Mouse (Mus musculus): Measurements from ENCODE around the gene Gm49601. TPM values are rescaled to one million over a fixed set of nuclear protein-coding genes. Genes with fewer than 3 reads are reported as not detected.

Gm49601 gene
- polyA plus RNA-seq, 1 experiment from 2014 or later = 1.5 TPM

- Histone ChIP-seq H3K27me3 (ENCODE audit: control insufficient read depth, insufficient read depth, low read length) (peaks cover 28% of the 10 kb centered on the region), H3K27ac (replicated peaks) (no peak overlapping the region), H3K9ac (ENCODE audit: low read length) (no peak overlapping the region), H3K4me1 (replicated peaks; ENCODE audit: control insufficient read depth, insufficient read depth) (0 out of 2 replicates have a peak, but pooled peaks cover 2% of the 10 kb centered on the region), H3K9me3 (ENCODE audit: control insufficient read depth, low read length) (no peaks in the 10 kb centered on the region), H3K4me2 (replicated peaks; ENCODE audit: low read depth) (peak overlapping the region; percentile 83; the same call in 1 of the 2 replicates), H3K36me3 (ENCODE audit: control insufficient read depth, insufficient read depth, low read length) (no peaks in the 10 kb centered on the region; the same call in 1 of the 2 replicates), H3K4me3 (ENCODE audit: low read depth, low read length) (no peak overlapping the region)
- TF ChIP-seq CTCF (IDR thresholded peaks at IDR 0.05; ENCODE audit: low read depth) (no peak), EP300 (optimal IDR thresholded peaks at IDR 0.05) (no peak)
- no peak for ATAC-seq (ENCODE audit: low FRiP score, low TSS enrichment)
- no peak for DNase-seq (ENCODE audit: low spot score)
- WGBS = 52% methylated on average over 6 of the region's 6 CpGs
These were observed 6.0 kb downstream of the Gm49601 start for GRCm38 (mm10) chr16:18620201-18620600.

- H3K9me3 ChIP-seq (ENCODE audit: control insufficient read depth, low read length) = no peaks in the 10 kb centered on the region
- H3K4me2 ChIP-seq (replicated peaks; ENCODE audit: low read depth) = no peak overlapping the region
- 66% methylated on average over 4 of the region's 4 CpGs for WGBS
- H3K27ac ChIP-seq (replicated peaks) = no peak overlapping the region
- no peak overlapping the region for H3K4me3 ChIP-seq (ENCODE audit: low read depth, low read length)
- H3K4me1 ChIP-seq (replicated peaks; ENCODE audit: control insufficient read depth, insufficient read depth) = 0 out of 2 replicates have a peak, but pooled peaks cover 2% of the 10 kb centered on the region
- no peak for TF ChIP-seq CTCF (IDR thresholded peaks at IDR 0.05; ENCODE audit: low read depth)
- no peak overlapping the region for H3K9ac ChIP-seq (ENCODE audit: low read length)
- DNase-seq (ENCODE audit: low spot score) (no peak), ATAC-seq (ENCODE audit: low FRiP score, low TSS enrichment) (no peak)
- H3K27me3 ChIP-seq (ENCODE audit: control insufficient read depth, insufficient read depth, low read length) = peaks cover 24% of the 10 kb centered on the region
- no peaks in the 10 kb centered on the region; the same call in 1 of the 2 replicates for H3K36me3 ChIP-seq (ENCODE audit: control insufficient read depth, insufficient read depth, low read length)
These were observed 7.1 kb downstream of the Gm49601 start for GRCm38 (mm10) chr16:18619110-18619509.

- Histone ChIP-seq H3K4me3 (ENCODE audit: low read depth, low read length) (no peak overlapping the region), H3K27me3 (ENCODE audit: control insufficient read depth, insufficient read depth, low read length) (peaks cover 24% of the 10 kb centered on the region), H3K36me3 (ENCODE audit: control insufficient read depth, insufficient read depth, low read length) (no peaks in the 10 kb centered on the region), H3K9me3 (ENCODE audit: control insufficient read depth, low read length) (no peaks in the 10 kb centered on the region), H3K27ac (replicated peaks) (no peak overlapping the region), H3K9ac (ENCODE audit: low read length) (no peak overlapping the region), H3K4me1 (replicated peaks; ENCODE audit: control insufficient read depth, insufficient read depth) (0 out of 2 replicates have a peak, but pooled peaks cover 2% of the 10 kb centered on the region), H3K4me2 (replicated peaks; ENCODE audit: low read depth) (no peak overlapping the region)
- WGBS = 73% methylated on average over 2 of the region's 2 CpGs
- DNase-seq (ENCODE audit: low spot score) (no peak), ATAC-seq (ENCODE audit: low FRiP score, low TSS enrichment) (no peak)
- no peak for TF ChIP-seq EP300 (optimal IDR thresholded peaks at IDR 0.05)
- no peak for TF ChIP-seq CTCF (IDR thresholded peaks at IDR 0.05; ENCODE audit: low read depth)
These were observed 7.9 kb downstream of the Gm49601 start for GRCm38 (mm10) chr16:18618297-18618696.

GRCm38 (mm10) chr16:18617370-18618065, 8.7 kb downstream of the Gm49601 start:
- Histone ChIP-seq H3K9ac (ENCODE audit: low read length) (no peak overlapping the region), H3K27me3 (ENCODE audit: control insufficient read depth, insufficient read depth, low read length) (peaks cover 17% of the 10 kb centered on the region), H3K4me2 (replicated peaks; ENCODE audit: low read depth) (peak overlapping the region; percentile 34), H3K36me3 (ENCODE audit: control insufficient read depth, insufficient read depth, low read length) (no peaks in the 10 kb centered on the region), H3K4me1 (replicated peaks; ENCODE audit: control insufficient read depth, insufficient read depth) (0 out of 2 replicates have a peak, but pooled peaks cover 2% of the 10 kb centered on the region), H3K27ac (replicated peaks) (no peak overlapping the region), H3K9me3 (ENCODE audit: control insufficient read depth, low read length) (no peaks in the 10 kb centered on the region), H3K4me3 (ENCODE audit: low read depth, low read length) (no peak overlapping the region)
- peak; percentile 97 for TF ChIP-seq CTCF (IDR thresholded peaks at IDR 0.05; ENCODE audit: low read depth)
- TF ChIP-seq EP300 (optimal IDR thresholded peaks at IDR 0.05) = no peak
- WGBS = 3% methylated on average over 27 of the region's 27 CpGs
- DNase-seq (ENCODE audit: low spot score) = peak; percentile 89
- peak; percentile 68 for ATAC-seq (ENCODE audit: low FRiP score, low TSS enrichment)

- 80% methylated on average over 3 of the region's 3 CpGs for WGBS
- DNase-seq (ENCODE audit: low spot score) (no peak), ATAC-seq (ENCODE audit: low FRiP score, low TSS enrichment) (no peak)
- TF ChIP-seq EP300 (optimal IDR thresholded peaks at IDR 0.05) = no peak
- no peak for TF ChIP-seq CTCF (IDR thresholded peaks at IDR 0.05; ENCODE audit: low read depth)
- no peaks in the 10 kb centered on the region for H3K27me3 ChIP-seq (ENCODE audit: control insufficient read depth, insufficient read depth, low read length)
- no peak overlapping the region for H3K4me3 ChIP-seq (ENCODE audit: low read depth, low read length)
- no peaks in the 10 kb centered on the region for H3K36me3 ChIP-seq (ENCODE audit: control insufficient read depth, insufficient read depth, low read length)
- H3K4me2 ChIP-seq (replicated peaks; ENCODE audit: low read depth) = no peak overlapping the region
- H3K4me1 ChIP-seq (replicated peaks; ENCODE audit: control insufficient read depth, insufficient read depth) = no peaks in the 10 kb centered on the region
- H3K9ac ChIP-seq (ENCODE audit: low read length) = no peak overlapping the region
- no peak overlapping the region for H3K27ac ChIP-seq (replicated peaks)
- no peaks in the 10 kb centered on the region for H3K9me3 ChIP-seq (ENCODE audit: control insufficient read depth, low read length)
These were observed 12.9 kb downstream of the Gm49601 start for GRCm38 (mm10) chr16:18613301-18613700.

- ATAC-seq (ENCODE audit: low FRiP score, low TSS enrichment) (no peak), DNase-seq (ENCODE audit: low spot score) (no peak)
- Histone ChIP-seq H3K27me3 (ENCODE audit: control insufficient read depth, insufficient read depth, low read length) (no peaks in the 10 kb centered on the region), H3K9me3 (ENCODE audit: control insufficient read depth, low read length) (no peaks in the 10 kb centered on the region), H3K9ac (ENCODE audit: low read length) (0 out of 2 replicates have a peak overlapping the region, but pooled peaks have one; percentile 18), H3K4me1 (replicated peaks; ENCODE audit: control insufficient read depth, insufficient read depth) (no peaks in the 10 kb centered on the region), H3K27ac (replicated peaks) (no peak overlapping the region), H3K4me3 (ENCODE audit: low read depth, low read length) (no peak overlapping the region), H3K4me2 (replicated peaks; ENCODE audit: low read depth) (no peak overlapping the region), H3K36me3 (ENCODE audit: control insufficient read depth, insufficient read depth, low read length) (no peaks in the 10 kb centered on the region)
- 65% methylated on average over 12 of the region's 13 CpGs for WGBS
- TF ChIP-seq EP300 (optimal IDR thresholded peaks at IDR 0.05) (no peak), CTCF (IDR thresholded peaks at IDR 0.05; ENCODE audit: low read depth) (no peak)
These were observed 14.5 kb downstream of the Gm49601 start for GRCm38 (mm10) chr16:18611752-18612151.
